Comparison of ENCODE assay signal across 14 mouse cellular contexts in the genomic region with DNA sequence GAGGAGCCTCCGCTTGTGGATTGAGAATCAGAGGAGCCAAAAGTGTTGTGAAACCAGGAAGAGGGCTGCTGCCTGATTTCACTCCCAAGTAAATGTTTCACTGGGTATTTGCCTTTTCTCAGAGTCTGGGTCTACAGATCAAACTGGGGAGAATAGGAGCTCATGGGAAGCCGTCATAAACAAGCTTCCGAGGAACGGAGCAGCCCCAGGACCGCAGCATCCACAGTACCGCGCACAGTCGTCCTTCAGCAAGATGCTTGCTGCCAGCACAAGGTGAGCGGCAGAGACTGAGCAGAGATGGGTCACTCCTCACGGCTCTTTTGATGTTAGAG. TPM values are rescaled to one million over a fixed set of nuclear protein-coding genes. Genes with fewer than 3 reads are reported as not detected.
A peak's percentile ranks its signal among the peaks of the same experiment; 100 is the strongest.
DNase-seq lines count a peak whose midpoint lies in the region; ATAC-seq and TF ChIP-seq lines count a peak whose summit lies in the region.
"Had no signal": no experiment of that assay in that cellular context is flagged by ENCODE, and none has a peak within 500 bp of the region (broad histone marks: within the 10 kb centered on the region; RNA-seq: fewer than 3 reads in every experiment).

No protein-coding gene starts in this region.

- H3K9me3 ChIP-seq in neural tube, embryonic 12.5 days: no peaks in the 10 kb centered on the region
- no peaks in the 10 kb centered on the region for H3K9me3 ChIP-seq in kidney, postnatal 0 days (replicated peaks; ENCODE audit: low read length)
- H3K9me3 ChIP-seq in liver, embryonic 12.5 days (replicated peaks): no peaks in the 10 kb centered on the region
- no peaks in the 10 kb centered on the region for H3K9me3 ChIP-seq in hindbrain, embryonic 14.5 days (ENCODE audit: control insufficient read depth, low read length)
- H3K9me3 ChIP-seq: embryonic facial prominence, embryonic 15.5 days had no signal

- TF ChIP-seq POLR2A in thymus, adult 2 months (IDR thresholded peaks at IDR 0.05; ENCODE audit: control insufficient read depth, extremely low read depth, insufficient read depth, low read length, poor library complexity): no peak

- H3K4me1 ChIP-seq in neural tube, embryonic 12.5 days: peaks cover 29% of the 10 kb centered on the region
- H3K4me1 ChIP-seq in kidney, postnatal 0 days (replicated peaks; ENCODE audit: insufficient read depth, low read length): 0 out of 2 replicates have a peak, but pooled peaks cover 5% of the 10 kb centered on the region
- H3K4me1 ChIP-seq in liver, embryonic 12.5 days: no peaks in the 10 kb centered on the region; the same call in 1 of the 2 replicates
- no peaks in the 10 kb centered on the region for H3K4me1 ChIP-seq in thymus, adult 2 months (replicated peaks; ENCODE audit: control insufficient read depth, insufficient read depth, low read length)
- H3K4me1 ChIP-seq in hindbrain, embryonic 14.5 days (replicated peaks; ENCODE audit: control insufficient read depth, insufficient read depth, low read length): no peaks in the 10 kb centered on the region
- H3K4me1 ChIP-seq: embryonic facial prominence, embryonic 15.5 days had no signal

- no peak for DNase-seq in neural tube, embryonic 10.5 days (ENCODE audit: extremely low spot score, low spot score)
- no peak for DNase-seq in kidney, postnatal 0 days (ENCODE audit: low spot score)
- peak; percentile 63 for DNase-seq in yolk sac, embryonic 10.5 days (ENCODE audit: low spot score)
- no peak for DNase-seq in heart, postnatal 4 days
- DNase-seq in thymus, adult 2 months: no peak
- DNase-seq in hindbrain, embryonic 14.5 days (ENCODE audit: low spot score): no peak
- DNase-seq: cerebellum, postnatal 36 days; heart, postnatal 10 days; lung, embryonic 14.5 days had no signal

- peak overlapping the region; percentile 36 for H3K4me2 ChIP-seq in neural tube, embryonic 12.5 days (replicated peaks)
- peak overlapping the region; percentile 13; the same call in 1 of the 2 replicates for H3K4me2 ChIP-seq in kidney, postnatal 0 days (ENCODE audit: low read length)
- H3K4me2 ChIP-seq in liver, embryonic 12.5 days: peak overlapping the region; percentile 34
- no peak overlapping the region for H3K4me2 ChIP-seq in hindbrain, embryonic 14.5 days (replicated peaks)
- H3K4me2 ChIP-seq: embryonic facial prominence, embryonic 15.5 days; lung, embryonic 14.5 days had no signal

- H3K27ac ChIP-seq in neural tube, embryonic 12.5 days: no peak overlapping the region
- H3K27ac ChIP-seq in kidney, postnatal 0 days: no peak overlapping the region
- peak overlapping the region; percentile 57; the same call in 1 of the 2 replicates for H3K27ac ChIP-seq in liver, embryonic 12.5 days
- H3K27ac ChIP-seq in thymus, adult 2 months (ENCODE audit: control insufficient read depth, insufficient read depth, low read length): no peak overlapping the region
- H3K27ac ChIP-seq in hindbrain, embryonic 14.5 days: no peak overlapping the region
- H3K27ac ChIP-seq: embryonic facial prominence, embryonic 15.5 days had no signal

- H3K36me3 ChIP-seq in neural tube, embryonic 12.5 days: no peaks in the 10 kb centered on the region
- H3K36me3 ChIP-seq in kidney, postnatal 0 days (ENCODE audit: insufficient read depth, low read length): no peaks in the 10 kb centered on the region
- H3K36me3 ChIP-seq in liver, embryonic 12.5 days: no peaks in the 10 kb centered on the region
- no peaks in the 10 kb centered on the region for H3K36me3 ChIP-seq in thymus, adult 2 months (ENCODE audit: control insufficient read depth, insufficient read depth, low read length)
- no peaks in the 10 kb centered on the region for H3K36me3 ChIP-seq in hindbrain, embryonic 14.5 days (replicated peaks; ENCODE audit: control insufficient read depth, insufficient read depth)
- H3K36me3 ChIP-seq: embryonic facial prominence, embryonic 15.5 days had no signal

- H3K4me3 ChIP-seq in neural tube, embryonic 12.5 days: no peak overlapping the region
- H3K4me3 ChIP-seq in kidney, postnatal 0 days (replicated peaks; ENCODE audit: low read depth, low read length): no peak overlapping the region
- peak overlapping the region; percentile 22; the same call in 1 of the 2 replicates for H3K4me3 ChIP-seq in liver, embryonic 12.5 days
- no peak overlapping the region for H3K4me3 ChIP-seq in thymus, adult 2 months (ENCODE audit: control insufficient read depth, insufficient read depth, low read length)
- H3K4me3 ChIP-seq in hindbrain, embryonic 14.5 days (replicated peaks; ENCODE audit: low read length): no peak overlapping the region
- H3K4me3 ChIP-seq: embryonic facial prominence, embryonic 15.5 days; myocyte had no signal

- ATAC-seq in neural tube, embryonic 12.5 days (ENCODE audit: low FRiP score, low read depth): no peak
- no peak for ATAC-seq in kidney, postnatal 0 days (replicated peaks; ENCODE audit: low FRiP score, low read depth)
- ATAC-seq in liver, embryonic 12.5 days: peak; percentile 34; the same call in 1 of the 2 replicates
- ATAC-seq in hindbrain, embryonic 14.5 days (ENCODE audit: low FRiP score): no peak

- H3K9ac ChIP-seq in neural tube, embryonic 12.5 days: no peak overlapping the region
- H3K9ac ChIP-seq in kidney, postnatal 0 days (ENCODE audit: low read depth, low read length): 0 out of 2 replicates have a peak overlapping the region, but pooled peaks have one; percentile 18
- H3K9ac ChIP-seq in liver, embryonic 12.5 days: no peak overlapping the region
- H3K9ac ChIP-seq in hindbrain, embryonic 14.5 days: no peak overlapping the region
- H3K9ac ChIP-seq: embryonic facial prominence, embryonic 15.5 days; lung, embryonic 14.5 days had no signal

- no peaks in the 10 kb centered on the region for H3K27me3 ChIP-seq in neural tube, embryonic 12.5 days (replicated peaks)
- 0 out of 2 replicates have a peak, but pooled peaks cover 2% of the 10 kb centered on the region for H3K27me3 ChIP-seq in kidney, postnatal 0 days (ENCODE audit: insufficient read depth, low read length)
- peaks cover 35% of the 10 kb centered on the region for H3K27me3 ChIP-seq in liver, embryonic 12.5 days (replicated peaks)
- H3K27me3 ChIP-seq in thymus, adult 2 months (ENCODE audit: control insufficient read depth, insufficient read depth, low read length): no peaks in the 10 kb centered on the region
- H3K27me3 ChIP-seq in hindbrain, embryonic 14.5 days (ENCODE audit: control insufficient read depth, insufficient read depth, low read length): no peaks in the 10 kb centered on the region

- 10% methylated on average over 10 of the region's 10 CpGs for WGBS in neural tube, embryonic 12.5 days
- 12% methylated on average over 10 of the region's 10 CpGs for WGBS in kidney, postnatal 0 days
- WGBS in liver, embryonic 12.5 days (ENCODE audit: insufficient replicate concordance): 28% methylated on average over 10 of the region's 10 CpGs
- whole genome bisulfite sequencing in thymus, adult 2 months: 71% methylated on average over 10 of the region's 10 CpGs
- 44% methylated on average over 10 of the region's 10 CpGs for WGBS in hindbrain, embryonic 14.5 days

- TF ChIP-seq CTCF in kidney, postnatal 0 days (IDR thresholded peaks at IDR 0.05; ENCODE audit: low read depth): no peak
- no peak for TF ChIP-seq CTCF in thymus, adult 2 months (IDR thresholded peaks at IDR 0.05; ENCODE audit: borderline replicate concordance, control insufficient read depth, extremely low read depth, insufficient read depth, low read length, poor library complexity)

RNA-seq across cellular contexts. Expression of gene Stra6l, which starts 0.3 kb away (rescaled TPM):
- polyA plus RNA-seq in neural tube, embryonic 12.5 days (2016; fragmentation: Nextera tagmentation; extraction: Ambion mirVana): 7.3 and 7.8 TPM in 2 replicates
- polyA plus RNA-seq in kidney, postnatal 0 days (2015; fragmentation: Nextera tagmentation; extraction: Ambion mirVana): 1.5 and 1.9 TPM in 2 replicates
- polyA plus RNA-seq in liver, embryonic 12.5 days (2016; fragmentation: Nextera tagmentation; extraction: Ambion mirVana): 2.5 and 3.0 TPM in 2 replicates
- total RNA-seq in heart, postnatal 4 days (2021): under 1 TPM in 1 of 2 experiments, not detected in 1; 0.02 TPM
- 1.3 and 1.7 TPM in 2 replicates for polyA plus RNA-seq in thymus, adult 2 months (2012; rRNA removed)
- polyA plus RNA-seq in hindbrain, embryonic 14.5 days (2014; fragmentation: Nextera tagmentation; extraction: Ambion mirVana): 0.23 and 0.50 TPM in 2 replicates
- total RNA-seq: heart, postnatal 10 days had no signal
- polyA plus RNA-seq: lung, embryonic 14.5 days; myocyte had no signal

RNA-seq across cellular contexts. Expression of gene Igfbpl1, which starts 22.1 kb away (rescaled TPM):
- polyA plus RNA-seq in neural tube, embryonic 12.5 days (2016; fragmentation: Nextera tagmentation; extraction: Ambion mirVana): 63.2 and 74.6 TPM in 2 replicates
- 0.04 TPM in 1 of 2 replicates, not detected in the other for polyA plus RNA-seq in kidney, postnatal 0 days (2015; fragmentation: Nextera tagmentation; extraction: Ambion mirVana)
- not detected in 2 replicates for polyA plus RNA-seq in liver, embryonic 12.5 days (2016; fragmentation: Nextera tagmentation; extraction: Ambion mirVana)
- 1 to 10 TPM; 7.3 to 7.5 TPM for total RNA-seq in heart, postnatal 4 days (2021)
- polyA plus RNA-seq in thymus, adult 2 months (2012; rRNA removed): 0.15 and 0.27 TPM in 2 replicates
- polyA plus RNA-seq in hindbrain, embryonic 14.5 days (2014; fragmentation: Nextera tagmentation; extraction: Ambion mirVana): 53.9 and 60.9 TPM in 2 replicates
- polyA plus RNA-seq: myocyte; spleen, adult 2 months had no signal

RNA-seq across cellular contexts. Expression of gene Ccdc180, which starts 41.3 kb away (rescaled TPM):
- 0.05 TPM in 1 of 2 replicates, not detected in the other for polyA plus RNA-seq in neural tube, embryonic 12.5 days (2016; fragmentation: Nextera tagmentation; extraction: Ambion mirVana)
- polyA plus RNA-seq in kidney, postnatal 0 days (2015; fragmentation: Nextera tagmentation; extraction: Ambion mirVana): 0.47 and 0.55 TPM in 2 replicates
- 0.12 and 0.13 TPM in 2 replicates for polyA plus RNA-seq in liver, embryonic 12.5 days (2016; fragmentation: Nextera tagmentation; extraction: Ambion mirVana)
- total RNA-seq in heart, postnatal 4 days (2021): under 1 TPM; 0.05 to 0.09 TPM
- polyA plus RNA-seq in thymus, adult 2 months (2012; rRNA removed): 0.05 TPM in 1 of 2 replicates, not detected in the other
- 0.40 and 0.59 TPM in 2 replicates for polyA plus RNA-seq in hindbrain, embryonic 14.5 days (2014; fragmentation: Nextera tagmentation; extraction: Ambion mirVana)
- total RNA-seq: heart, postnatal 10 days had no signal
- polyA plus RNA-seq: myocyte; spleen, adult 2 months had no signal

RNA-seq across cellular contexts. Expression of gene Aldh1b1, which starts 50.0 kb away (rescaled TPM):
- 11.0 and 11.4 TPM in 2 replicates for polyA plus RNA-seq in neural tube, embryonic 12.5 days (2016; fragmentation: Nextera tagmentation; extraction: Ambion mirVana)
- polyA plus RNA-seq in kidney, postnatal 0 days (2015; fragmentation: Nextera tagmentation; extraction: Ambion mirVana): 9.7 and 12.1 TPM in 2 replicates
- polyA plus RNA-seq in liver, embryonic 12.5 days (2016; fragmentation: Nextera tagmentation; extraction: Ambion mirVana): 29.0 and 30.8 TPM in 2 replicates
- total RNA-seq in heart, postnatal 4 days (2021): 10 to 100 TPM; 84.2 to 91.4 TPM
- polyA plus RNA-seq in thymus, adult 2 months (2012; rRNA removed): 9.6 and 11.1 TPM in 2 replicates
- polyA plus RNA-seq in hindbrain, embryonic 14.5 days (2014; fragmentation: Nextera tagmentation; extraction: Ambion mirVana): 9.6 and 10.8 TPM in 2 replicates

Comparison
In these comparisons a context has a peak if more than half of its experiments do, and no peak if none do; other contexts are left out.
1. RNA of gene Igfbpl1, which starts 22.1 kb away (polyA plus RNA-seq): 63.2 to 74.6 TPM in neural tube, embryonic 12.5 days and 53.9 to 60.9 TPM in hindbrain, embryonic 14.5 days; 0.15 to 0.27 TPM in thymus, adult 2 months, 0.04 TPM in kidney, postnatal 0 days and not detected in liver, embryonic 12.5 days; every median in the first group is over 10 times any median in the second.